ENCODE assay signal across 9 mouse cellular contexts in genomic region chr9:61111733-61112415, GRCm38 (mm10).
DNase-seq lines count a peak whose midpoint lies in the region; ATAC-seq and TF ChIP-seq lines count a peak whose summit lies in the region.
"Had no signal": no experiment of that assay in that cellular context is flagged by ENCODE, and none has a peak within 500 bp of the region (broad histone marks: within the 10 kb centered on the region; RNA-seq: fewer than 3 reads in every experiment).

No protein-coding gene starts in this region.

- ATAC-seq in kidney, embryonic 14.5 days (ENCODE audit: low FRiP score, low TSS enrichment) = no peak
- peak; percentile 89 for ATAC-seq in midbrain, embryonic 15.5 days (replicated peaks)
- ATAC-seq in kidney, embryonic 15.5 days (replicated peaks; ENCODE audit: low FRiP score) = no peak

- WGBS in kidney, embryonic 14.5 days = 42% methylated on average over 19 of the region's 19 CpGs
- WGBS in embryonic facial prominence, embryonic 10.5 days = 56% methylated on average over 19 of the region's 19 CpGs
- WGBS in midbrain, embryonic 15.5 days = 17% methylated on average over 19 of the region's 19 CpGs
- WGBS in kidney, embryonic 15.5 days = 44% methylated on average over 19 of the region's 19 CpGs

- TF ChIP-seq CTCF in layer of hippocampus, adult 2 months (conservative IDR thresholded peaks at IDR 0.05) = no peak

- H3K9ac ChIP-seq in kidney, embryonic 14.5 days (ENCODE audit: low read depth, low read length) = no peak overlapping the region
- no peak overlapping the region for H3K9ac ChIP-seq in midbrain, embryonic 15.5 days
- no peak overlapping the region for H3K9ac ChIP-seq in kidney, embryonic 15.5 days

- peaks cover 5% of the 10 kb centered on the region; the same call in 1 of the 2 replicates for H3K4me1 ChIP-seq in kidney, embryonic 14.5 days (ENCODE audit: control insufficient read depth, insufficient read depth, low read length)
- H3K4me1 ChIP-seq in embryonic facial prominence, embryonic 10.5 days = peaks cover 40% of the 10 kb centered on the region
- peaks cover 32% of the 10 kb centered on the region for H3K4me1 ChIP-seq in midbrain, embryonic 15.5 days
- H3K4me1 ChIP-seq in kidney, embryonic 15.5 days = peaks cover 12% of the 10 kb centered on the region; the same call in 1 of the 2 replicates

- no peaks in the 10 kb centered on the region for H3K36me3 ChIP-seq in kidney, embryonic 14.5 days (ENCODE audit: control insufficient read depth, insufficient read depth, low read length)
- H3K36me3 ChIP-seq in embryonic facial prominence, embryonic 10.5 days (replicated peaks) = no peaks in the 10 kb centered on the region
- H3K36me3 ChIP-seq in midbrain, embryonic 15.5 days (replicated peaks) = no peaks in the 10 kb centered on the region
- no peaks in the 10 kb centered on the region for H3K36me3 ChIP-seq in kidney, embryonic 15.5 days

- no peak overlapping the region for H3K4me3 ChIP-seq in kidney, embryonic 14.5 days (ENCODE audit: low read length)
- H3K4me3 ChIP-seq in embryonic facial prominence, embryonic 10.5 days = peak overlapping the region; percentile 32; the same call in 1 of the 2 replicates
- no peak overlapping the region for H3K4me3 ChIP-seq in layer of hippocampus, adult 2 months
- no peak overlapping the region for H3K4me3 ChIP-seq in midbrain, embryonic 15.5 days
- H3K4me3 ChIP-seq in kidney, embryonic 15.5 days (replicated peaks) = no peak overlapping the region
- H3K4me3 ChIP-seq: erythroblast, embryonic 14.5 days had no signal

- H3K9me3 ChIP-seq in kidney, embryonic 14.5 days (ENCODE audit: control insufficient read depth, low read length) = no peaks in the 10 kb centered on the region
- no peaks in the 10 kb centered on the region for H3K9me3 ChIP-seq in embryonic facial prominence, embryonic 10.5 days
- no peaks in the 10 kb centered on the region for H3K9me3 ChIP-seq in midbrain, embryonic 15.5 days
- H3K9me3 ChIP-seq in kidney, embryonic 15.5 days (replicated peaks) = no peaks in the 10 kb centered on the region

- no peak for DNase-seq in kidney, adult 18-20 months
- peak; percentile 76 for DNase-seq in embryonic facial prominence, embryonic 10.5 days (ENCODE audit: low spot score)
- peak; percentile 40 to 62 for DNase-seq in layer of hippocampus, adult 2 months (ENCODE audit: low spot score in 2 of 2)
- DNase-seq in gastrocnemius, postnatal 10 days = no peak
- no peak for DNase-seq in cerebellum, adult 11 months

- peaks cover 18% of the 10 kb centered on the region for H3K27me3 ChIP-seq in kidney, embryonic 14.5 days (ENCODE audit: control insufficient read depth, insufficient read depth, low read length)
- peaks cover 72% of the 10 kb centered on the region for H3K27me3 ChIP-seq in embryonic facial prominence, embryonic 10.5 days (replicated peaks; ENCODE audit: low read depth, poor library complexity, severe bottlenecking)
- no peaks in the 10 kb centered on the region; the same call in 1 of the 2 replicates for H3K27me3 ChIP-seq in midbrain, embryonic 15.5 days (replicated peaks)
- peaks cover 56% of the 10 kb centered on the region for H3K27me3 ChIP-seq in kidney, embryonic 15.5 days

- peak overlapping the region; percentile 21; the same call in 1 of the 2 replicates for H3K4me2 ChIP-seq in kidney, embryonic 14.5 days (replicated peaks; ENCODE audit: low read depth, low read length)
- H3K4me2 ChIP-seq in midbrain, embryonic 15.5 days = peak overlapping the region; percentile 31
- H3K4me2 ChIP-seq in kidney, embryonic 15.5 days = no peak overlapping the region; the same call in 1 of the 2 replicates

- H3K27ac ChIP-seq in kidney, embryonic 14.5 days (ENCODE audit: low read depth, low read length) = no peak overlapping the region
- H3K27ac ChIP-seq in embryonic facial prominence, embryonic 10.5 days (replicated peaks) = no peak overlapping the region
- H3K27ac ChIP-seq in layer of hippocampus, adult 2 months = no peak overlapping the region
- peak overlapping the region; percentile 68 for H3K27ac ChIP-seq in midbrain, embryonic 15.5 days
- no peak overlapping the region for H3K27ac ChIP-seq in kidney, embryonic 15.5 days

Comparison
In these comparisons a context has a peak if more than half of its experiments do, and no peak if none do; other contexts are left out.
1. DNase-seq: peak in embryonic facial prominence, embryonic 10.5 days (single experiment) and layer of hippocampus, adult 2 months (2 of 2); none in kidney, adult 18-20 months (single experiment), gastrocnemius, postnatal 10 days (single experiment) and cerebellum, adult 11 months (single experiment).